Mouse (Mus musculus): Measurements from ENCODE around the gene Oit3.
"Not testable (repeated sequence)": the region's sequence is repeated elsewhere in the genome, so short reads cannot be mapped to it uniquely, and the experiment has no call there.

The Oit3 gene

GRCm38 (mm10) chr10:59426371-59426770 lies 15.2 kb downstream of the Oit3 start:
- no peak for DNase-seq

GRCm38 (mm10) chr10:59425369-59425768 lies 16.2 kb downstream of the Oit3 start:
- peak; percentile 23 for DNase-seq

- no peak for DNase-seq
Measured at GRCm38 (mm10) chr10:59424453-59424852, 17.1 kb downstream of the Oit3 start.

- DNase-seq, result no peak
Measured at GRCm38 (mm10) chr10:59419516-59419915, 22.1 kb downstream of the Oit3 start.

- DNase-seq, result no peak
Measured at GRCm38 (mm10) chr10:59416623-59417022, 25.0 kb downstream of the Oit3 start.

- no peak for DNase-seq
Measured at GRCm38 (mm10) chr10:59413711-59414110, 27.9 kb downstream of the Oit3 start.

- DNase-seq, result no peak
Measured at GRCm38 (mm10) chr10:59410264-59410663, 31.3 kb downstream of the Oit3 start.

- DNase-seq, result no peak
Measured at GRCm38 (mm10) chr10:59408499-59408898, 33.1 kb downstream of the Oit3 start.

- no peak for DNase-seq
Measured at GRCm38 (mm10) chr10:59403793-59404149, 37.8 kb downstream of the Oit3 start.

GRCm38 (mm10) chr10:59402899-59403792 lies 38.4 kb downstream of the Oit3 start, which contains the start of gene Pla2g12b:
Gene Pla2g12b (plus strand): TSS chr10:59403660.
- no peak for DNase-seq

- not testable (repeated sequence) for DNase-seq
Measured at GRCm38 (mm10) chr10:59395461-59395860, 46.1 kb downstream of the Oit3 start, which contains the start of gene Gm10273. Gene Gm10273 (plus strand): TSS chr10:59395632.

- no peak for DNase-seq
Measured at GRCm38 (mm10) chr10:59391907-59392306, 49.7 kb downstream of the Oit3 start.

- DNase-seq, result no peak
Measured at GRCm38 (mm10) chr10:59389652-59390051, 51.9 kb downstream of the Oit3 start.

GRCm38 (mm10) chr10:59386951-59387350 lies 54.6 kb downstream of the Oit3 start:
- DNase-seq, result peak; percentile 64

GRCm38 (mm10) chr10:59381563-59381962 lies 60.0 kb downstream of the Oit3 start:
- DNase-seq, result not testable (repeated sequence)

GRCm38 (mm10) chr10:59380411-59380821 lies 61.2 kb downstream of the Oit3 start:
- DNase-seq, result no peak

- no peak for DNase-seq
Measured at GRCm38 (mm10) chr10:59379927-59380326, 61.7 kb downstream of the Oit3 start.

- DNase-seq, result no peak
Measured at GRCm38 (mm10) chr10:59378728-59379127, 62.9 kb downstream of the Oit3 start.

- DNase-seq, result no peak
Measured at GRCm38 (mm10) chr10:59377906-59378305, 63.7 kb downstream of the Oit3 start.

Data from cerebellum, adult 11 months (tissue).